In the genomic region with DNA sequence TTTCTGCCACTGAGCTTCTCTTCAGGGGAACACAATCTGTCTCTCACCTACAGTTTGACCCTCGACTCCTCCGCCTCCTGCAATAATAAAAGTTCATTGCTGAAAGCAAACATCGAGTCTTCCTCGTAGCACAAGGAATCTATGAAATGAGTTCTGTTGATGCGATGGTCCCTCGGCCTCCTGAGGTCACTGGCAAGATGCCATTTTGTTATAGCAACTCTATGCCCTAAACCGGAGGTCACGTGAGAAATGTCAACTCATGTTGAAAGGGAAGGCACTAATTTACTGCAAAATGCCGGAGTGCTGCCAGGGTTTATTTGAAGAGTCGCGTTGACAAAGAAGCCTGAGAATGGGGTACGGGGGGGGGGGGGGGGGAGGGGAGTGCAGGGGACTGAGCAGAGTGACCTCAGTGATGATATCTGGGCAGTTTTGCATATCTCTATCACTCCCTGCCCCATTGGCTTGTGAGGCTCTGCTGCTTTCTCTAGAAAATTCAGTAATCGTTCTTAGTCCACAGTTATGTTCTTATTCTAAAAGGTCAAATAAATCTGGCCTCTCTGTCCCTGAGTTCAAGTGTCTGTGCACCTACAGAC, we compare ENCODE assay signal across 27 mouse cellular contexts. TPM values are rescaled to one million over a fixed set of nuclear protein-coding genes. Genes with fewer than 3 reads are reported as not detected.
DNase-seq lines count a peak whose midpoint lies in the region; ATAC-seq and TF ChIP-seq lines count a peak whose summit lies in the region.
"Had no signal": no experiment of that assay in that cellular context is flagged by ENCODE, and none has a peak within 500 bp of the region (broad histone marks: within the 10 kb centered on the region; RNA-seq: fewer than 3 reads in every experiment).

No protein-coding gene starts in this region.

- no peak overlapping the region for H3K4me2 ChIP-seq in lung, embryonic 15.5 days
- H3K4me2 ChIP-seq in midbrain, postnatal 0 days (ENCODE audit: low read depth, low read length, poor library complexity, severe bottlenecking), result no peak overlapping the region
- H3K4me2 ChIP-seq in midbrain, embryonic 16.5 days (ENCODE audit: low read length), result no peak overlapping the region
- H3K4me2 ChIP-seq: heart, embryonic 13.5 days; hindbrain, embryonic 12.5 days; limb, embryonic 13.5 days; liver, embryonic 12.5 days; neural tube, embryonic 12.5 days had no signal

- peak; percentile 16 for DNase-seq in embryo, embryonic 10 days (ENCODE audit: low spot score)
- DNase-seq in embryo, embryonic 9.5 days (ENCODE audit: extremely low spot score), result no peak
- no peak for DNase-seq in lung, adult 18-20 months
- DNase-seq in midbrain, postnatal 0 days (ENCODE audit: low spot score), result peak; percentile 10
- DNase-seq in left cerebral cortex, adult 11 months (ENCODE audit: low spot score), result no peak
- DNase-seq: adrenal gland, postnatal 10 days; cerebellum, adult 8-10 months; cerebellum, postnatal 36 days; gastrocnemius, postnatal 10 days; heart, adult 18-20 months; heart, postnatal 14 days; kidney, adult 9 months; kidney, postnatal 25 days; right cerebral cortex, postnatal 4 days; thymus, postnatal 25 days had no signal

- 21% methylated on average over 12 of the region's 13 CpGs for WGBS in lung, embryonic 15.5 days
- WGBS in midbrain, postnatal 0 days, result 77% methylated on average over 13 of the region's 13 CpGs
- WGBS in midbrain, embryonic 16.5 days, result 75% methylated on average over 13 of the region's 13 CpGs

- H3K36me3 ChIP-seq in lung, embryonic 15.5 days, result no peaks in the 10 kb centered on the region
- no peaks in the 10 kb centered on the region for H3K36me3 ChIP-seq in midbrain, postnatal 0 days (ENCODE audit: insufficient read depth, low read length)
- no peaks in the 10 kb centered on the region for H3K36me3 ChIP-seq in midbrain, embryonic 16.5 days (ENCODE audit: control insufficient read depth, insufficient read depth, low read length)
- H3K36me3 ChIP-seq: forebrain, embryonic 10.5 days; heart, embryonic 13.5 days; hindbrain, embryonic 12.5 days; limb, embryonic 13.5 days; liver, embryonic 12.5 days; neural tube, embryonic 12.5 days had no signal

- no peaks in the 10 kb centered on the region for H3K27me3 ChIP-seq in lung, embryonic 15.5 days
- H3K27me3 ChIP-seq in midbrain, postnatal 0 days (ENCODE audit: insufficient read depth, low read length), result no peaks in the 10 kb centered on the region
- no peaks in the 10 kb centered on the region for H3K27me3 ChIP-seq in midbrain, embryonic 16.5 days (ENCODE audit: control insufficient read depth, insufficient read depth, low read depth, low read length)
- H3K27me3 ChIP-seq: heart, embryonic 13.5 days; hindbrain, embryonic 12.5 days; limb, embryonic 13.5 days; liver, embryonic 12.5 days; neural tube, embryonic 12.5 days had no signal

- no peak for TF ChIP-seq CTCF in midbrain, postnatal 0 days (IDR thresholded peaks at IDR 0.05)

- no peak overlapping the region for H3K9ac ChIP-seq in lung, embryonic 15.5 days
- H3K9ac ChIP-seq in midbrain, postnatal 0 days (replicated peaks; ENCODE audit: low read length, poor library complexity, severe bottlenecking), result no peak overlapping the region
- H3K9ac ChIP-seq in midbrain, embryonic 16.5 days (ENCODE audit: low read depth, low read length), result no peak overlapping the region
- H3K9ac ChIP-seq: heart, embryonic 13.5 days; hindbrain, embryonic 12.5 days; limb, embryonic 13.5 days; liver, embryonic 12.5 days; neural tube, embryonic 12.5 days had no signal

- H3K4me3 ChIP-seq in lung, embryonic 15.5 days, result no peak overlapping the region
- H3K4me3 ChIP-seq in midbrain, postnatal 0 days (ENCODE audit: low read depth, low read length), result no peak overlapping the region
- H3K4me3 ChIP-seq in midbrain, embryonic 16.5 days (ENCODE audit: low read depth, low read length), result no peak overlapping the region
- H3K4me3 ChIP-seq: forebrain, embryonic 10.5 days; heart, embryonic 13.5 days; hindbrain, embryonic 12.5 days; limb, embryonic 13.5 days; liver, embryonic 12.5 days; neural tube, embryonic 12.5 days had no signal

- 0 out of 2 replicates have a peak, but pooled peaks cover 3% of the 10 kb centered on the region for H3K4me1 ChIP-seq in lung, embryonic 15.5 days
- no peaks in the 10 kb centered on the region for H3K4me1 ChIP-seq in midbrain, postnatal 0 days (ENCODE audit: insufficient read depth, low read length)
- H3K4me1 ChIP-seq in midbrain, embryonic 16.5 days (ENCODE audit: control insufficient read depth, insufficient read depth, low read length), result no peaks in the 10 kb centered on the region
- H3K4me1 ChIP-seq: forebrain, embryonic 10.5 days; heart, embryonic 13.5 days; hindbrain, embryonic 12.5 days; limb, embryonic 13.5 days; liver, embryonic 12.5 days; neural tube, embryonic 12.5 days had no signal

- peak; percentile 76; the same call in 1 of the 2 replicates for ATAC-seq in lung, embryonic 15.5 days (ENCODE audit: borderline replicate concordance, extremely low read depth, low FRiP score, low TSS enrichment)
- ATAC-seq in midbrain, postnatal 0 days (ENCODE audit: low FRiP score), result no peak
- ATAC-seq in midbrain, embryonic 16.5 days, result no peak
- ATAC-seq: forebrain, embryonic 16.5 days; liver, embryonic 12.5 days had no signal

- no peak overlapping the region for H3K27ac ChIP-seq in lung, embryonic 15.5 days
- H3K27ac ChIP-seq in midbrain, postnatal 0 days (ENCODE audit: low read depth, low read length), result no peak overlapping the region
- no peak overlapping the region for H3K27ac ChIP-seq in midbrain, embryonic 16.5 days (ENCODE audit: low read length)
- H3K27ac ChIP-seq: forebrain, embryonic 10.5 days; heart, embryonic 13.5 days; hindbrain, embryonic 12.5 days; limb, embryonic 13.5 days; liver, embryonic 12.5 days; neural tube, embryonic 12.5 days had no signal

- no peaks in the 10 kb centered on the region for H3K9me3 ChIP-seq in lung, embryonic 15.5 days
- no peaks in the 10 kb centered on the region for H3K9me3 ChIP-seq in midbrain, postnatal 0 days (ENCODE audit: low read length)
- H3K9me3 ChIP-seq in midbrain, embryonic 16.5 days (replicated peaks; ENCODE audit: control insufficient read depth, low read length, poor library complexity, severe bottlenecking), result no peaks in the 10 kb centered on the region
- H3K9me3 ChIP-seq: forebrain, embryonic 10.5 days; heart, embryonic 13.5 days; hindbrain, embryonic 12.5 days; limb, embryonic 13.5 days; liver, embryonic 12.5 days; neural tube, embryonic 12.5 days had no signal

RNA-seq across cellular contexts. Expression of gene Abca12, which starts 7.1 kb away (rescaled TPM):
- polyA plus RNA-seq in lung, embryonic 15.5 days (2015; fragmentation: Nextera tagmentation; extraction: Ambion mirVana), result 0.01 TPM in 1 of 2 replicates, not detected in the other
- total RNA-seq in midbrain, postnatal 0 days (2014; rRNA removed), result 0.14 and 0.44 TPM in 2 replicates
- 0.10 TPM in 2 replicates for polyA plus RNA-seq in midbrain, postnatal 0 days (2015; fragmentation: Nextera tagmentation; extraction: Ambion mirVana)
- polyA plus RNA-seq in midbrain, embryonic 16.5 days (2015; fragmentation: Nextera tagmentation; extraction: Ambion mirVana), result 0.09 TPM in 2 replicates
- total RNA-seq: gastrocnemius, postnatal 10 days; megakaryocyte-erythroid progenitor cell, adult 5-6 weeks had no signal
- polyA plus RNA-seq: embryonic facial prominence, embryonic 11.5 days; forebrain, embryonic 10.5 days; forebrain, embryonic 16.5 days; liver, embryonic 12.5 days; stomach, embryonic 14.5 days had no signal

Comparison
In these comparisons a context has a peak if more than half of its experiments do, and no peak if none do; other contexts are left out.
1. DNase-seq: peak in embryo, embryonic 10 days (single experiment) and midbrain, postnatal 0 days (single experiment); none in embryo, embryonic 9.5 days (single experiment), lung, adult 18-20 months (0 of 2) and left cerebral cortex, adult 11 months (single experiment).